Mouse (Mus musculus) kidney, postnatal 10 days (tissue): ENCODE measurements around the gene Guf1.

Experiments
- DNase-seq: peaks from one replicate; pipeline ENCODE4 v3.0.0; 2021; ENCODE audit warnings: mixed read lengths

Guf1 gene

DNA sequence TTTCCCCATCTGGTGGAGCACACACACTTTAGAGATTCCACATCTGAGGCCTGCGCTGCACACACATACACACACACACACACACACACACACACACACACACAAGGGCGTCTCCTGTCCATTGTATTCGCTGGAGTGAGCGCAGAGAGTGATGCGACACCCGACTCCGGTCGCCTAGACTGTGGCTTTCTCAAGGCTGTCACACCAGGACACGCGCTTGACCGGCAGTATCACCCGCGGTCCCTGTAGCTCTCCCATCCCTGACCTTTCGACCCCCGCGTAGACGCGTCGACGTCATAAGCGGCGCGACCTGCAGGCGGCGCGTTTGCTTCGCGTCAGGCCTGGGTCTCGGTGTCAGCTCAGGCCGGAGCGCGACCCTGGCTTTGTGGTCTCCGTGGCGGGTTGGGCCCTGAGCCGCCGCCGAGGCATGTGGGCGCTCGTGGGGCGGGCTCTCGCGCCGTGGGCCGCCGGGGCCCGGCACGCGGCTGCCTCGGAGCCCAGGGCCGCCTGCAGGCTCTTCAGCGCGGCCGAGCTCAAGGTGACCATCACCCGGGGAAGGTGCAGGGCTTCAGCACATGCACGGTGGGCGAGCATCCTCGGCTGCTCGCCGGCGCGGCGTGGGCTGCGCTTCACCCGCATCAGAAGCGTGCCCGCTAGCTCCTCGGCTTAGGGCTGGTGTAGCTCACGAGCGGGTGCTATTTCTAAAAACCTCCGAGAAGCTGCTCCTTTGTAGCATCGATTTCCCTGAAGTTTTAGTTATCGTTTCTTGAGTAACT lies at the start of gene Guf1:
TSS of gene Guf1 (plus strand) at position 296 of the 776 bp plus-strand sequence.
- DNase-seq = peak; percentile 96

DNA sequence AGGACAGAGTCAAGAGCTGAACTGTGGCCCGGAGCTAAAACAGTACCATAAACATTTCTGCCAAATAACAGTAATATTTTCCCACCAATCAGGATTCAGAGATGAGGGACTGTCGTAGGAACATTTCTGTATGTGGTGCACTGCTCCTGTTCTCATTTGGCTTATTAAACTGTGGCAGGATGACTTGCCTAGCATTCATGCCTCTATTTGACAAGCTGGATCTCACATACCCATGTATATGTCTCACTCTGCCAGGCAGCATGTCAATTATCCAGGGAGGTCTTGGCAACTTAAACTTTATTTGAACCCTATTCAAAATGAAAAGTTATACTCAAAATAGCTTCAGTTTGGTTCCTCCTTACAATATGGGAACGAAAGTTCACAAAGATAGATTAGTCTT lies 49.7 kb upstream of the Guf1 start:
- no peak for DNase-seq

DNA sequence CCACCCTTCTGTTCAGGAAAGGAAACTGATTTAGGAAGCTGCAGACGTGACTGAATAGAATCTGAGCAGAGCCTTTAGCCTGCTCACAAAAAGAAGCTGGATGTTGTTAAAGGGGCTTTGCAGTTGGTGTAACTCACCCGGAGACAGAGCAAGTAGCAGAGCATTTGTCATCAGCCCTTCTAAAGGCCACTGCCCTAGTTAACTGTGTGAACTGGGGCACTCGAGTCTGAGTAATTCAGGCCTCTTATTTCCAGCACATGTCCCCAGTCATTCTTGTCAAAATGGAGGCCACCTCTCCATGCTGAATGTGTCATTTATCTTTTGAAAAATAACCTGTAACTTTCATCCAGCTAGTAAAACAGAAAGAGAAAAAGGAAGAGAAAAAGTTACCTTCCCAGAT lies 45.1 kb upstream of the Guf1 start:
- DNase-seq = no peak

DNA sequence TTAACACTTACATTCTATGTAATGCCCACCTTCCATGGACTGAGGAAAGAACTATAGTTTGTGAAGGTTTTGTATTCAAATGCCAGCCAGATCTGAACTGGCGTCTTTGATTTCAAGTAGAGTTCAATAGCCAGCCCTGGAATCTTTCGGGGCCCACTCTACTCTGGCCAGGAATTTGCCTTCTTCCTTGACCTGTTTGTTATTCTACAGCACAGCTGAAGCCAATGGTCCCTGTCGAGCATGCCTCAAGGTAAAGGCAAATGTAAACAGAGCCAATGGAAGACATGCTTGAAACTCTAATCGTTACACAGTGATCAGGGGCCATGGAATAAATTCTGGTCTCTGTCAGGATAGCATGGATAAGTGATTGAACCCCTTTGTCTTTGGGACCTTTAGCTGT lies 44.5 kb upstream of the Guf1 start:
- no peak for DNase-seq

DNA sequence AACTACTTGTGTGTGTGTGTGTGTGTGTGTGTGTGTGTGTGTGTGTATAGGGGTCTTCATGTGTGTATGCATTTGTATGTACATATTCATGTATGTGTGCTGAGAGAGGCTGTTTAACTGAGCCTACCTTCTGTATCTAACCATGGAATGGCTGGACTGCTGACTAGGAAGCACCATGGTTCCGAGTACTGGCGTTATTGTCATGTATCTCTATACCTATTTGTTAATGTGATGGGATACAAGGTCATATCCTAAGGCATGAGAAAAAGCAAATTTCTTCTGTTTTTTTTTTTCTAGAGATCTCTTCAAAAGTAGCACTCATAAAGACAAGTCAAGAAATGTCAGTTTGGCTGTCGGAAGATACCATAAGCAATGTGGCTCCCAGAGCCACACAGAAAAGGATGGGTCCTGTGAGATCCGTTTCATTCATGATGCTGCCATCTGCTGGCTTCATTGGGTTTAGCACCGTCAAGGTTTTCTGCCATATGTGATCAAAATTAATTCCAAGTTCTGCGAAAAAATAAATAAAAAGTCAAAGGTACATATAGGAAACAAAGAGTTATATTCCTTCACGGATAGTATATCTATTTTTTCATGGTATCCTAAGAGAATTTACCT lies 36.0 kb upstream of the Guf1 start:
- peak; percentile 60 for DNase-seq

DNA sequence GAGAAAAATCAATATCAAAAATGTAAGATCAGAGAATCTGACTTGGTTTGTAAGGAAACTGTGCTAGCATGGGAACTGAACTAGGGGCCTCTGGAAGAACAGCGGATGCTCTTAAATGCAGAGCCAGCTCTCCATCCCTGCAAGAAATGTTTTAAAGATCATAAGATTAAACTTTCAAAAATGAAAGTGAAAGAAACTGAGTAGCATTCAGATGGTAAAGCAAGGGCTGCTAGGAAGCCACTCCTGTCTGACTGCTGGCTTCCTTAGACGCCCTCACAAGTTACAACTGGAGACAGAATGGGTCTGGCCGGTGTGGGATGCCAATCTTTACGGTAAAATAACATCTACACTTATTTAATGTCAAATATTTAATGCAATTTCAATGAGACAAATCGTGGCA lies 34.7 kb upstream of the Guf1 start:
- no peak for DNase-seq

DNA sequence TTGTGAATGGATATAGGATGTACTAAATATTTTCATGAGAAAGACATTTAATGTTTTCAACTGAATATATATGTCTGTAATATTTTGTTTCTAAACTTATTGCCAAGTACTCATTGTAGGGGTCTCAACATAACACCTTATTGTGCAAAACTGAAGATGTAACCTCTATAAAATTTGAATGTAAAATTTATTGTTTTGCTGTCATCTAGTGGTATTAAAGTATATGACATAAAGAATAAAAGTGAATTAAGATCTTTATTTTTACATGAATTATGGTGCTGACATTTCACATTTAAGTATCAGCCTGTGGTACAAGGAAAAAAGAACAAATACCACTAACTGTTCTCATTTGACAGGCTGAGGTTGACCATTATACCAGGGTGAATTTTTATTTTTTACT lies 32.8 kb upstream of the Guf1 start:
- DNase-seq = no peak

DNA sequence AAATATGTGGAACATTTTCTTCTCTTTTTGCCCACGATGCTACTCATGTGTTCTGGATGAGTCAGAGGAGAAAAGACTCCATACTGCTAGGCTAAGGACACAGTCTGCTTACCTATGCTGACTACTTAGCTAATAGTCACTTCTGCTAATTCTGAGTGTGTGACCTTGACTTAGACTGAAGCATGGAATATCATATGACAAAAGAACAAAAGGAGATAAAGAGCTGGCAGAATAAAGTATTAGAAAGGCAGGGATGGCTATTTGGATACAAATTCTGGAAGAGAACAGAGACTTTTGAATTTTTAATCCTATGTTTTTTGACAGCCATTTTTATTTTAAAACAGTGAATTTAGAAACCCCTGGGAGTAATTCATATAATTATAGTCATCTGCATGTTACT lies 15.0 kb upstream of the Guf1 start:
- no peak for DNase-seq

DNA sequence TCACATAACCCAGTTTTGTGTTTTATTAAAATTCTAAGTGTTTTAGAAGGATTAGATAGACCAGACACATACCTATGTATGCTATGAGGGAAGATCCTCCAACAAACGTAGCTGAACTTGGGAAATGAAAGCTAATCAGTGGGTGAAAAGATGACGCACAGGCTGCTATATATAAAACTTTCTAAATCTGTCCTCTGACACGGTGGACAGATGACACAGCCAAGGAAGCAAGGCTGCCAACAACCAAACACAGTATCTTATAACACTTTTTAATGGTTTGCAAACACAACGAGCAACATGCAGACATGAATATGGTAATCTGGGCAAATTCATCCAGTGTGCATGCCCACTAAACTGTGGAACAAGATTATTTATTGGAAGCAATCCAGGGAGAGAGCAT lies 14.2 kb upstream of the Guf1 start, which contains the start of gene Yipf7:
TSS of gene Yipf7 (minus strand) at position 160 of the 400 bp plus-strand sequence.
- no peak for DNase-seq

DNA sequence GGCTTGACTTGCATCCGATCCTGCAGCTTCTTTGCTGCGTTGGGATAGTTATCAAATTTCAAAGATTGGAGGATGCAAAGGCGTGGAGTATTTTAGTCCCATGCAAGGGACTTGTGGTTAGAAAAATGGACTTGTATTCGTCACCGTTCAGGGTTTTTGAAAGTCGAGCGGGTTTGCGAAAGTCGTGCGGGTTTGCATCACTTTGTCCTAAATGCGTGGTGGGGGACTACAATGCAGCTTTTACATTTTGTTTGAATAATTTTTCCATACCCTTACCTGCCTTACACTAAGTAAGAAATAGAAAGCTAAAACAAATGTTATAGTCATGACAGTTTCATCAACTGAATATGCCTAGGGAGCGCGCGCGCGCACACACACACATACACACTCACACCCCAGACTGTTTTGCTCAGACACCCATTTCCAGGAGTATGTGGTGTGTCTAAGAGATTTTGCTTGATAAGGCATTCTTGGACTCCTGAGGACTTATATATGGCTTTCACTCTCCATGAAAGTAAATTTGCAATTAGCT lies 747 bp downstream of the Guf1 start:
- DNase-seq = peak; percentile 7

DNA sequence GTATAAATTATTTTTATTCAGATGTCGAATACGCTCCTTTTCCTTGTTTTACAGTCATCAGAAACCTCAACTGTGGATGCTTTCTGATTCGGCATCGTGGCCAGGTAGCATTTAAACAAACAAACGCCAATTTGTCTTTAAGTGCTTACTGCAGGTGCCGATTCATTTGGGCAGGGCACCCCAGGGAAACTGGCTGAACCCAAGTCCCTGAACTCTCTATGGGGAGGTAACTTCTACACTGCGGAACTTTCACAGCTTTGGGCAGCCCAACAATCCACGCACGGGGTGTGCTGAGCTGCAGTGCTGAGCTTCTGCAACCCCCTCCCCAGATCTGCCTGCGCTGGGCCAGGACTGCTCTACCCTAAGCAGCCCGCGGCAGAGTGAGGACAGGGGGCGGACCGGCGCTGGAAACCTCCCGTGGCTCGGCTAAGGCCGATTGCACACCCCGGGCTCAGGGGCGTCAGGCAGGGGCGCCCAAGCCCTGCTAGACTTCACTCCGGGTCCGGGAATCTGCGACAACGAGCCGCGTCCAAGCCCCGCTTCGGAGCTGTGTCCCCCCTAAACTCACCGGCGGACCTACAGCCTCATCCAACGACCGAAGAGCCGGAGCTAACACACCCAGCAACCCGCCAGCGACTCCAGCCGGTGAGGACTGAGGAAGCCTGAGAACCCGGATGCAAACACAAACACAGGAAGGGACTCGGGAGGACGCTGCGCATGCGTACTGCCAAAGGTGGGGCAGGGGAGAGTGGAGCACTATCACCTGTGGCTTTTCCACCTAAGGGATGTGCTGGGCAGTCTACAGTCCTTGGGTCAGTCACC lies 35.1 kb downstream of the Guf1 start, which contains the start of gene Gnpda2:
TSS of gene Gnpda2 (minus strand) at position 701 of the 822 bp plus-strand sequence.
- DNase-seq = peak; percentile 90

DNA sequence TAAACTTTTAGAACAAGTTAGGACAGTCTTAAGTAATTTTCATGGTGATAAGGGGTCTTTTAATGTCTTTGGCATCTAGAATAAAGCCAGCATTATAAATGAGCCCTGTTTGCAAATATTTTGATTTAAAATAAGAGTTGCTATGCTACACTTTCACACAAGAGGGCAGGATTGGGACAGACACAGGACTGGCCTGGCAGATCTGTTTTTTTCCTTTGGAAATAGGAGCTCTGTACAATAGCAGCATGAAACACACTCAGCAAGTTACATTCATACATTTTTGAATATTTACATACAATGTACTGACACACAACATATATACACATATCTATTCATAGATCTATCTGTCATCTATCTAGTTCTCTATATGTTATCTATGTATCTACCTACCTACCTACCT lies 44.3 kb downstream of the Guf1 start:
- DNase-seq = peak; percentile 6

DNA sequence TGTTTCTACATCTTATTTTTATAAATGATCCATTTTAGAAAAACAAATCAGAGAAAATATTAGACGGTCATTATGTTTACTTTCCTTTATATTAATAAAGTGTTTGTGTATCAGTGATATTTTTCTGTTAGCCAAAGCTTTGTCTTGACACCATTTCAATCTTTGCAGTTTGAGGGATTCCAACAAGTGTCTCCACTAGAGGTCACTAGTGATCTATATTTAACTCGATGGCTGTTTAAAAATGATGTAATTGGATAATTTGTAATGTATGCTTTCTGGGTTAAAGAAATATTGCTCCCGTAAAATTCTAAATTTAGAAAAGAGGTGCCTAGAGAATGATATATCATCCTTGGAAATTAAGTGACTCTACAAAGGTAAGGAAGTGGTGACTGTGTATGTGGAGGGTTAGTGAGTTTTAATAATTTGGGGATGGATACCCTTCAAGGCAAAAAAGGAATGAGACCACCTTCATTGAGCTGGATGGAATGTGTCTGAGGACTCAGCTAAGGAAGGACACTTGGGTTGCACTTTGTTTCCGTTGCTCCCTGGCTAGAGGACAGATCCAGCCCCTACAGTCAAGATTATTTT lies 56.6 kb downstream of the Guf1 start:
- no peak for DNase-seq

DNA sequence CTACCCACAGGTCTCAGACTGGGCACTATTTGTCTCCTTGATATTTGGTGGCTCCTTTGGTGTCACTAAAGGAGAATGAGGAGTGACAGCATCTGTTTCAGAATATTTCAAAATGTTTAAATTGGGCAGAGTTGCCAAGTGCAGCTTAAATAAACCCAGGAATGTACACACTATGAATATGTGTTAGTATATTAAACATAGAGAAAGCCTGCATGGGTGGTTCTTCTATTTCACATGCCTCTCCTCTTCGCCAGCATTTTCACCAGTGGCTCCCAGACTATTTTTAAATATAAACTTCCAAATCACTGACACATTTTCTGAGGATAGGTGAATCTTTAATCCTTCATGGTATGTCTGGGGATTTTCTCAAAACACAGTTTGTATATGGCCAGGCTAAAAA lies 64.2 kb downstream of the Guf1 start:
- DNase-seq = no peak
